Mouse (Mus musculus) NIH3T3 (cell line): ENCODE data around the gene Gja10.
A peak's percentile ranks its signal among the peaks of the same experiment; 100 is the strongest.

Experiments
- DNase-seq: peaks from one replicate; pipeline ENCODE4 v3.0.0-alpha.2; 2012; ENCODE audit warnings: low read depth

Gene Gja10

DNA sequence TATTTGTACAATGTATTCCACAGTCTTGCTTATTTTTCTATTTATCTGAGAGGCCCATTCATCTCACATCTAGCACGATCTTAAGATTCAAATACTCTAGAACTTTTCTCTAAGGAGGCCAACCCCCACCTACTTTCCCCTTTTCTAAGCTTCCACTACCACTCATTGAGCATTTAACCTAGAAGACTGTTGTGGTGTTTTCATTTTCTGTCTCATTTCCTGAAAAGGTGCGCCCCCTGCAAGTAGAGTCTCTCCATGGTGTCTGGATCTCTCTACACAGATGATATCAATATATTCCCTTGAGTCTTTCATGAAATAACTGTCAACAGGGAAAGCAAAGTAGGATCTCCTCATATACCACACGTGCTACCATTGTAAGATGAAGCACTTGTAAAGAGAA, at the start of gene Gja10:
Gene Gja10, minus strand, starts transcription at position 101 of the 400 bp plus-strand sequence.
- DNase-seq = no peak

- no peak for DNase-seq
These were observed 49.1 kb upstream of the Gja10 start for GRCm38 (mm10) chr4:32651669-32652068.

- DNase-seq = no peak
These were observed 19.1 kb upstream of the Gja10 start for GRCm38 (mm10) chr4:32621637-32622036.

- DNase-seq = peak; percentile 98
These were observed 12.7 kb upstream of the Gja10 start, which contains the start of gene Casp8ap2 for GRCm38 (mm10) chr4:32615034-32615881. Gene Casp8ap2 (plus strand): TSS chr4:32615451.

GRCm38 (mm10) chr4:32601135-32601534, 1.4 kb downstream of the Gja10 start:
- DNase-seq = peak; percentile 74

DNA sequence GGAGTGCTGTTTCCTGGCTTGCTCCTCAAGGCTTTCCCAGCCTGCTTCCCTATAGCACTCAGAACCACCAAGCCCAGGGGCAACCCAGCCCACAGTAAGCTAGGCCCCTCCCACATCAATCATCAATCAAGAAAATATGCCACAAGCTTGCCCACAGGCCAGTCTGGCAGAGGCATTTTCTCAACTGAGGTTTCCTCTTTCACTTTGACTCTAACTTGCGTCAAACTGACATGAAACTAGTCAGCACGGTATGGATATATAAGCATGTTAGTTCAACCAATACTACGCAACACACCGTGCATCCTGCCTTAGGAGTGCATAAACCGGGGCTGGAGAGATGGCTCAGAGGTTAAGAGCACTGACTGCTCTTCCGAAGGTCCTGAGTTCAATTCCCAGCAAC, 14.3 kb downstream of the Gja10 start:
- DNase-seq = no peak

- DNase-seq = no peak
These were observed 15.0 kb downstream of the Gja10 start for GRCm38 (mm10) chr4:32587543-32587942.

DNA sequence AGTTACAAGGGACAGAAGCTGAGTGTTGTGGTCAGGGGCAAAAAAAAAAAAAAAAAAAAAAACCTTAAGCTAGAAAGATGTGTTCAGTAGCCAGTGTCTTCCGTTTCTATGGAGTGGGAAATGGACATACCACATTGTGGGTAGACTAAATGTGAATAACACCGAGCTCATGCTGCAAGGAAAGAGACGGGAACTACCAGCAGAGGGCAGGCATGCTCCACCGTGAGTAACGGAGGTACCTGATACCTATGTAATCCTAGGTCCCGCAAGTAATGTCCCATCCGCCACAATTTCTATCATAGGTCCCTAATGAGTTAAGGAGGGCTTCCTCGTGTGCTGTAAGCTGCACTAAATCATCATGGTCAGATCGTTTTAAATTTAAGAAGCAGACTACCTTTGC, 16.0 kb downstream of the Gja10 start:
- peak; percentile 75 for DNase-seq

- no peak for DNase-seq
These were observed 18.4 kb downstream of the Gja10 start for GRCm38 (mm10) chr4:32584181-32584580.

- no peak for DNase-seq
These were observed 22.7 kb downstream of the Gja10 start for GRCm38 (mm10) chr4:32579850-32580249.

DNA sequence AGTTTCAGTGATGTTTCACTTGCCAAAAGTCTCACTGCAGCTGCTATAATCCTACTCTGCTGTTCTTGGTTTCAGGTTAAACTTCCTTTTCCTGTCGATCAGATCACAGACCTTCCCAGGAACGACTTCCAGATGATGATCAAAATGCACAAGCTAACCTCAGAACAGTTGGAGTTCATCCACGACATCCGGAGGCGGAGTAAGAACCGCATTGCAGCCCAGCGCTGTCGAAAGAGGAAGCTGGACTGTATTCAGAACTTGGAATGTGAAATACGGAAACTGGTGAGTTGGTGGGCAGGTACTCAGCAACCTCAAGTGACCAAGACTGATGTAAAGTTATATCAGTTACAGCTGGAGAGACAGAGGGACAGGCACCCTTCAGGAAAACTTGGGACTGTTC, 27.4 kb downstream of the Gja10 start:
- DNase-seq = peak; percentile 50

- peak; percentile 37 for DNase-seq
These were observed 28.0 kb downstream of the Gja10 start for GRCm38 (mm10) chr4:32574604-32575003.

- no peak for DNase-seq
These were observed 29.0 kb downstream of the Gja10 start for GRCm38 (mm10) chr4:32573586-32573985.

DNA sequence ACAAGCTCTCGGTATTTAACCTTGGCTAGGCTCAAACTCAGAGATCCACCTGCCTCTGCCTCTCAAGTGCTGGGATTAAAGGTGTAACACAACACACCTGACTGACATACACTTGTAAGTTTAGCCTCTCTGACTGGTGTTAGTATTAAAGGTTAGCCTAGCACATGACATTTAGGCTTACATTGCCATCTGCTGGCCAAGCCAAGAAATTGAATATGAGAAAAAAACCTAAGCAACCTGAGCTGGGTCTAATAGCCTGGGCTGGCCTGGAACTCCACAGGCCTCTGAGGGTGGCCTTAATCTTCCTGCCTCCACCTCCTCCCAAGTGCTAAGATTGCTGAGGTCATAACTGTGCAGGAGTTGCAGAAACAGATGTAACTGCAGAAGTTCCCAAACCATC, 30.4 kb downstream of the Gja10 start:
- DNase-seq = peak; percentile 78

DNA sequence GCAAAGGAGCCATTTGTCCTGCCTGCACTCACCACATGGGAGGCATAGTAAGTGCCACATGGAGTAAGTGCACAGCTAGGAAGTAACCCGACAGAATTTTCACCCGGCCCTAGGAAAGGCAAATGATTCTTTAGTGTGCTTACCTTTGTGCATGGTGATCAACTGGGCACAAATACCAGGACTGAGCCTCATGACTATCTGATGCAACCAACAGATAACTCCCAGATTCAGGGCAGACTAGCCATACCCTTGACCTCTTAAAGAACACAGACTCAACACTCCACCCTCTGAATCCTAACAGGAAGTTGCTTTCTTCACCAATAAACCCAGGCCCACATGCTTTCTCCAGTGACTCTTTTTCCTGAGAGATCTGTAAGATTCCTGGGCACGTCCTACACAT, 31.1 kb downstream of the Gja10 start:
- no peak for DNase-seq

DNA sequence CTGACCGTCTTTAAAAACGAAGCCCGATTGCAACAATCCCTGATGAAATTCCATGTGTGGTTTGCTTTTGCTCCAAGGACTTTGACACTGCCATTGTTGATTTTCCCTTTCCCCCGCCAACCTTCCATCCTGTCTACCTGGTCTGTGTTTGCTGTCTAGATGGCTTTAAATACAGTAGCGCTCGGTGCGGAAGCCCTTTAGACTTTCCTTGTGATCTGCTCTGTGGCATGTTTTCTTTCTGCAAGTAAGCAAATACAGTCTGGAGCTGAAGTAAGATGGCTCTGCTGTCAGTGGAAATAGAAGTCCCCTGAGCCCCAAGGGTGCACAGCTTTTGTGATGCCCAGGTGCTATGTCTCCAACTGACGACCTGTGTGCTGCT, 31.6 kb downstream of the Gja10 start:
- DNase-seq = no peak

GRCm38 (mm10) chr4:32569995-32570938, 32.3 kb downstream of the Gja10 start:
- peak; percentile 78 for DNase-seq

DNA sequence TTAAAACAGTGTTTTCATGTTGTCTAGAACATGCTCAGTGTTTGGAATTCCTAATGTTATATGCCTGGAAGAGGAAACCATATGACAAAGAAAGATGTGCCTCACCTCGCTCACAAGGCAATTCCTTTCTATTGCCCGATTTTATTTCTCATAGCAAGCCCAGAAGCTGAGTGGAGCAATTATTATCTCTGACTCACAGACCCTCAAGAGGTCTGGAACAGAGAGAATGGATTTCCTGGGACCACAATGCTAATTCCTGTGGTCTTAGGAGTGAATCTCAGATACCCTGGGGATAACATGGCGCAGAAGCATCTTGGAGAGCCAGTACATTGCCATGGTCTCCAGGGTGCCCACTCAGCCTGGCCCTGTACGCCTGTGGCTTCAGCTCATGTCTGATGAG, 33.5 kb downstream of the Gja10 start:
- peak; percentile 27 for DNase-seq

DNA sequence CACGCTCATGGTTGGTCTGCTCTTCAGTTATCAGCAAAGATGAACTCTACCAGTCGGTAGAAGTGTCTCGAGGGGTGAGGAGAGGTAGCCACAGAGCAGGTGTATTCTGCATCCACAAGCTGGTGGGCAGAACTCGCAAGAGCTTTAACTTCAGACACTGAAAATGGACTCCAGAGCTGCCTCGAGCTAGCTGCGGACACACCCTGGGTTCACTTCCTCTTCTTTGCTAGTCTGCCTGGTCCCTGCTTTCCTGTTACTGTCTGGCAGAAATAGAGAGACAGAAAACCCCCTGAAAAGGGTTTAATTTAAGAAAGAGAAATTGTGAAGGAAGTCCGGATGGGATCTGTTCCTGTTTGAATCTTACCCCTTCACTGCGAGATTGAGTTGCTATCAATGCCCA, 37.6 kb downstream of the Gja10 start:
- DNase-seq = no peak

- DNase-seq = no peak
These were observed 38.1 kb downstream of the Gja10 start for GRCm38 (mm10) chr4:32564416-32564815.

GRCm38 (mm10) chr4:32562319-32563115, 40.0 kb downstream of the Gja10 start:
- no peak for DNase-seq

DNA sequence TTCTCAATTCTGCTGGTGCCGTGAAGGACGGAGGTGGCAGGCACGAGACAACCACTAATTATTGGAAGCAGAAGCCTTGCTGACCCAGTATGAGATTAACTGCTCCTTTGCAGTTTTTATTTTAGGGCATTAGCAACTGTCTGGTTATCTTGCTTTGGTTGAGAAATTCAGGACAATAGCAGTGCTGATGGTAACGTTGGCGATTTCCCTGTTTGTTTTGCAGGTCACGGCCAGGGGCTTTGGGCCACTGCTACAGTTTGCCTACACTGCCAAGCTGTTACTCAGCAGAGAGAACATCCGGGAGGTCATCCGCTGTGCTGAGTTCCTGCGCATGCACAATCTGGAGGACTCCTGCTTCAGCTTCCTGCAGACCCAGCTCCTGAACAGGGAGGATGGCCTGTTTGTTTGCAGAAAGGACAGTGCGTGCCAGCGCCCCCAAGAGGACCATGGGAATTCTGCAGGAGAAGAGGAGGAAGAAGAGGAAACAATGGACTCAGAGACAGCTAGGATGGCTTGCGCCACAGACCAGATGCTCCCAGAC, 40.9 kb downstream of the Gja10 start:
- no peak for DNase-seq
